Mouse (Mus musculus) thymus, postnatal 4 days (tissue): Measurements from ENCODE around the gene Fam214a.

Source experiments
- DNase-seq: peaks from one replicate; pipeline ENCODE4 v3.0.0; 2021

Fam214a gene

DNA sequence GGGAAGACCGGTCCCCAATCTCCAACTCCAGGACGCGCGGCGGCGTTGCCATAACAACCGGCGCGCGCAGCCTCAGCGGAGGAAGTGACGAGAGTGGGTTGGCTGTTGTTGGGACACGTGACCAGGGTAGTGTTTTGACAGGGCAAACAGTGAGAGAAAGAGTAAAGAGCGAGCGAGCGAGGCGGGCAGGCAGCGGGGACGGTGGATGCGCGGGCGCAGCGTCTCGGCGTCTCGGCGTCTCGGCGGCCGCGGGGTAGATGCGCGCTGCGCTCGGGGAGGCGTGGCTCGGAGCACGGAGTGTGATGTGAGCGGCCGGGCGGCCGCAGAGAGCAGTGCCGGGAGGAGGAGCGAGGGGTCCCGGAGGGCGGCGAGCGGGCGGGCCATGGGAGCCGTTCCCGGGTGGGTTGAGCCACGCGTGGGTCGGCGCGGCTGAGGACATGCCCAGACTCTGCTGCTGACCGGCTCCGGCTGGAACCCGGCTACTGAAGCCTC lies at the start of gene Fam214a:
Gene Fam214a (plus strand): TSS at position 129 of the 492 bp plus-strand sequence.
- DNase-seq, result peak; percentile 91

DNA sequence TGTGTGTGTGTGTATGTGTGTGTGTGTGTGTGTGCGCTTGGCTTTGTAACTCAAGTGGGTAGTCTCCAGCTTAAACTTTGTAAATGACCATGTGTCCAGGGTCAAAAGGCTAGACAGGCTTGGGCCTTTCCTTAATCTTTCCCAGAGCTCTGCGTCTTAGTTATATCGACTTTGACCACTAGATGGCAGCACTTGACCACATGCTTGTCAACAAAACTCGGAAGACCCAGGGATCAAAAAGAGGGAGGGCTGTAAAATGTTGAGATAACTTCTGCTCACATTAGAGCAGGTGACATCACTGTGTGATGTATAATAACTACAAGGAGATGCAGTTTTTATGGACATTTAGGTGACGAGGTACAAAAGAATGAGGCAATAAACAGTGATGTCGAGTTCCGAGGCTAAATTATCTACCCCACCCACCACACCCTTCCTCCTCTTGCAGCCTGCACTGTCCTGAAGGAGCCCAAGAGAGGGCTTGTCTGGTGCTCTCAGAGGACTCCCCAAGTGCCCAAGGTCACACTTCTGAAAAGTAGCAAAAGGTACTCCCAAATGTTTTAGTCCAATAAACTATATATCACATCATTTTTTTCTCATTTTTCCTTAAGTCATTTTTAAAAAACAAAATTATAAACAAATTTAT lies 47.7 kb upstream of the Fam214a start:
- peak; percentile 69 for DNase-seq

- peak; percentile 22 for DNase-seq
Measured at GRCm38 (mm10) chr9:74906951-74907350, 45.7 kb upstream of the Fam214a start.

DNA sequence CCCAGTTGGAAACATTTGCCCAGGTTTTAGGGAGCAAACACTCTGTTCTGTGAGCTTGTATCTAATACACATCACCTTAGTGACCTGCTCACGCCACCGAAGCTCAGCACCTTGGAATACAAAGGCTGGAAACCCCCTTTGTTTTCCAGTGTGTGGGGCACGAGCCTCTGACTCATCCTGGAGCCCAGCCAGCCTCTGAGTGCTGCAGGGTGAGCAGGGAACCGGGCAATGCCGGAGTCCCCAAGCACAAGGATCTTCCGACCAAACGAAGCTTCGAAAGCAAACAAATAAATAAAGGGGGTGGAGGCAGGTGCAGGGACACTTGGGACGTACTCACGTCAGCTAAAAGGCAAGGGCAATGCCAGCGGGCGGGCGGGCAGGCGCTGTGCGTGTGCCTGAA lies 43.4 kb upstream of the Fam214a start:
- no peak for DNase-seq

GRCm38 (mm10) chr9:74910226-74910759 lies 42.4 kb upstream of the Fam214a start:
- no peak for DNase-seq

DNA sequence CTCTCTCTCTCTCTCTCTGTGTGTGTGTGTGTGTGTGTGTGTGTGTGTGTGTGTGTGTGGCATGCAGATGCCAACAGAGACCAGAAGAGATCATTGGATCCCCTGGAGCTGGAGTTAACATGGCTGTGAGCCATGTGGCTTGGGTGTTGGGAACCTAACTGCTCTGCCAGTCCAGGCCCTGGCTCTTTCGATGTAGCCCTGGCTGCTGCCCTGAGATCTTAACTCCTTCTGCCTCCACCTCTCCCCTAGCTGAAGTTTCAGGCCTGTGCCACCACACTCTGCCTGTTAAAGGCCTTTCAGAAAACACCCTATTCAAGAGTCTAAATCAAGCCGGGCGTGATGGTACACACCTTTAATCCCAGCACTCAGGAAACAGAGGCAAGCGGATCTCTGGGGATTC lies 41.3 kb upstream of the Fam214a start:
- DNase-seq, result no peak

DNA sequence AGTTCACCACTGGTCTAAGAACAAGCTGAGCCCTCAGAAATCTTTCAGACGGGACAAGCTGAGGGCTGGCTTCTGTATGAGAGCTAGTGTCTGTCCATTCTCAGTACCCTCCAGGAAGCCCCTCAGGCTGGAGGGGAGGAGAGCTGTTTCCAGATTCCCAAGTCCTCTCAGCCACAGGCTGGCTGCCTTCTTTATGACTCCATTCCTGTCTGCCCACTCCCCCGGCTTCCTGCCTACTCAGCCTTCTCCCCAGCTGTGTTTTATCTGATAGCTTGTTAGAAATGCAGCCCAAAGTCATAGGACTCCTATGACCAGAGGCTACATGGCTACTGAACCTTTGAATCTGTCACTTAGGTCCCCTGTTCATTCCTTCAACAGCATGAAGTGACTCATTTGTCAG lies 40.8 kb upstream of the Fam214a start:
- DNase-seq, result no peak

- no peak for DNase-seq
Measured at GRCm38 (mm10) chr9:74912619-74913376, 39.9 kb upstream of the Fam214a start.

DNA sequence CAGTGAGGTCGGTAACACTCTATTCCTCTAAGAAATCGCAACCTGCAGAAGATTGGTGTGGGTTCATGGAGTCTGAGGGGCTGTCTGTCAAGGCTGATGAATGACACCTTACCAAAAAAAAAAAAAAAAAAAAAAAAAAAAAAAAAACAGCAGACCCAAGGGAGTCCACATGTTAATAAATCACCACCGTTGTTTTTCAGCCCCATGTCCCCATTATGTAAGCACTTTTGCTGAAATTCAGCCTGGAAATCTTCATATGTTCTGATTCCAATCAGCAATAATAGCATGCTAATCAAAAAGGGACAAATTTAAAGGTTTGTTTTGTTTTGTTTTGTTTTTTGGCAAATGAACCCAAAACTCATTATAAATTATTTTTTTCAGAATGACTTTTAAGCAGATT lies 37.1 kb upstream of the Fam214a start:
- DNase-seq, result no peak

GRCm38 (mm10) chr9:74920450-74920849 lies 32.2 kb upstream of the Fam214a start:
- no peak for DNase-seq

GRCm38 (mm10) chr9:74921422-74921821 lies 31.3 kb upstream of the Fam214a start:
- no peak for DNase-seq

- no peak for DNase-seq
Measured at GRCm38 (mm10) chr9:74922884-74923283, 29.8 kb upstream of the Fam214a start.

DNA sequence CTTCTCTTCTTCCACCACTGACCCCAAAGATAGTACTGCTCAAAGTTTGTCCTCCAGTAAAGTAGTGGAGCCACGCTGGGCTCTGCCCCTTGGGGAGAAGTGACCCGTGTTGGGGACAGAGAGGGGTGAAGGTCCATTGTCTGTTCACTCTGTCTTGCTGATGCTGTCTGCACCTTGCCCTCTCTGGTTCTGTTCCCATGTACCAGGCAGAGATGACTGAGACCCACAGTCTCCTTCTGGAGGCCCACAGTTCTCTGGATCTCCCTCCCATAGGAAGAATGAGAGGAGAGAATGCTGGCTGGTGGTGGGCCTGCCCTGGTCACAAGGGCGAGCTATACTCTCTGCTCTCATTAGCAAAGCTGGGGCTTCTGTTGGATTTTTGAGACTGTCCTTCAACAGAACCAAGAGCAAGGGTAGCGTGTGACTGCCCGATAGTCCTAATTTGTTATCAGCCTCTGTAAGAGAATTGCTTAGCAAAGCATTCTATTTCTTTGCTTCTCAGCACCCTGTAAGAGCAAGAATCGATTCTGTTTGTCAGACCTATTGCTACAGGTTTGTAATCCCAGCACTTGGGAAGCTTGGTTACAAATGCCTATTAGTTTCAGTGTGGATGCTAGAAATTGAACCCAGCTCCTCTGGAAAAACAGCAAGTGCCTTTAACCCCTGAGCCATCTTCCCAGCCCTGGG lies 29.2 kb upstream of the Fam214a start:
- no peak for DNase-seq

DNA sequence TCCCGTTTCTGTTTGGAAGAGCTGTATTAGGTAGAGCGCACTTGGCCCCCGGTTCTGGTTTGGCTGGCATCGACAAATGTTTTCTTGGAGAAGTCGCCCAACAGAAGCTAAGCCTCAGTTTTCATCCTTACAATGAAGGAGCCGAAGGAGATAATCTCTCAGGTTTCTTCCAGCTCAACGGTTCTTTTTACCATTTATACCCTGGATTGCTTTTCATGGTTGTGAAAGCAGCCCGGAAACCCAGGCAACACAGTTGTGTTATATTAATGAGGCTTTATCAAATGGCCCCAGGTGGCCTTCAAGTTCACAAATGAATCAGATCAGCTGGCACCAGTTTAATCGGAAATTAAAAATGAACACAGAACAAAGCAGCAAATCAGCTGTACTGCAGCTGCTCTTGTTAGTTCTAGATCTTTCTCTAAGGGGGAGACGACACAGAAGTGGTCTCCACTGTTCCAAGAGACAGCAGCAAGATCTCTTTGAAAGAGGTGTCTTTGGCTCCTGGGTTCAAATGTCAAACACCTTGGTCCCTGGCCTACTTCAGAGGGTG lies 27.4 kb upstream of the Fam214a start:
- DNase-seq, result no peak

- no peak for DNase-seq
Measured at GRCm38 (mm10) chr9:74929981-74930423, 22.7 kb upstream of the Fam214a start.

GRCm38 (mm10) chr9:74930653-74931052 lies 22.0 kb upstream of the Fam214a start:
- DNase-seq, result no peak

DNA sequence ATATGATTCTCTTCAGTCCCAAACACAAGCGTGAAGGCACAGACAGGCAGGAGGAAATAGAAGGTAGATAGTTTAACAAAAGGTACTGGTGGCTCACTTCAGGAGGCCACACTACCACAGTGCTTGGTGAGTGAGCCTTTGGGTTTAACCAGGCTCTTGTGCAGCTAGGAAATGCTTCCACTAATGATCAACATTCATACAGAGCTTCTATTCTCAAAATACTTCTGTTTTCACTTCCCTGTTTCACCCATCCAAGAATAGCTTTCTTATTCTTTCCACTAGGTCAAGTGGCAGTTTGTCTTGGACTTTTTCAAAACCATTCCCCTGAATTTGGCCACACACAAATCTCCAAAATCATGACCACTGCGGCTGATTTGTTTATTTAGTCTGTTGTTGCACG lies 17.4 kb upstream of the Fam214a start:
- no peak for DNase-seq

DNA sequence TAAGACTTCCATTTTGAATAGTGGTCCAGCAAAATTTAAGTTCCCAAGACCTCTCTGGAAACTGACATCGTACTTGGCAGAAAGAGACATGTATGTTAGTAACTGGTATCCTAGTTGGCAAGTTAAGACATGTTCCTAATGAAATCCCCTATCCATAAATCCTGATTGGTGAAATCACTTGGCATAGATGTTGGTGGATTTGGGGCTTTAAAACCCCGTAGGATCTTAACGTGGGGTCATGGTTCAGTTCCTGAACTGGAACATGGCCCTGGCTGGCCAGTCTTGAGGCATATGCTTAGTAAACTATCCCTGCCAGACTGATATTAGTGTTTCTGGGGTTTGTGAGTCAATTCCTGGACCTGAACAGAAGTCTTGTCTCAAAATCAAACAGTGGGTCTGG lies 14.9 kb upstream of the Fam214a start:
- no peak for DNase-seq

DNA sequence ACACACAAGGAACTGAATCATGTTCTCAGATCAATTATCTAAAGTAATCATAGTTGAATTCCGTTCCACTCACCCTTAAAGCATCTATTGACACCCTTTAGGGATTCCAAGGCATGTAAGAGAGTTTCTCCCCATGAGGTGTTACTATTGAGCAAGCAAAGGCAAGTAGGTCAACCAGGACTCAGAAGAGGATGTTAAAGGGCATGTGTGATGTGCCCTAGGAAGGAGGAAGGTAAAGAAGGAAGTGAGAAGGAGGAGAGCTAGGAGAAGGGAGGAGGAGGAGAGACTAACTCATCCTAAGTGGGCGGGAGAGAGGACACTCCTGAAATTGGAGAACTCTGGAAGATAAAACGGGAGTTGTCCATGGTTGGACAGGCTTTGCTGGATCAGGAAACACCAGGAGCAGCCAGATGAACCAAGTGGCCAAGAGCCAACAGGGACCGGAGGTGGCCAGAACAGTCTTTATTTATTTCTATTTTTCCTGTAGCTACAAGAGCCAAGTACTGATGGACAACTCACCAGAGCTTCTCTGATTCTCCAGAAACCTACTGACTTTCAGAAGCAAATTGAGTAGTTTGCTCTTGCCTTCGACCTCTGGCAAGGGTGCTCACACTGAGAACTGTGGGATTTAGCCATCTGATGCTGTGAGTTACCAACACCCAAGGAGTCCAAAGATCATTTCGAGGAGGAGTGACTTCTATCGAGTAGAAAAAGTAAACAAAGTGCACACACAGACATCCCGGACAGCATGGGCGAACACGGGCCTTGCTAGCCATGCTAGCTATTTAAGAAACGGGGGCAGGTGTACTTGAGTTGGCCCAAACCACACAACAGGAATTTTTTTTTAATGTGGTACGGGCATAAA lies 13.8 kb upstream of the Fam214a start:
- DNase-seq, result no peak

- no peak for DNase-seq
Measured at GRCm38 (mm10) chr9:74946713-74947402, 5.8 kb upstream of the Fam214a start.

GRCm38 (mm10) chr9:74951491-74951890 lies 1.2 kb upstream of the Fam214a start:
- DNase-seq, result peak; percentile 34

DNA sequence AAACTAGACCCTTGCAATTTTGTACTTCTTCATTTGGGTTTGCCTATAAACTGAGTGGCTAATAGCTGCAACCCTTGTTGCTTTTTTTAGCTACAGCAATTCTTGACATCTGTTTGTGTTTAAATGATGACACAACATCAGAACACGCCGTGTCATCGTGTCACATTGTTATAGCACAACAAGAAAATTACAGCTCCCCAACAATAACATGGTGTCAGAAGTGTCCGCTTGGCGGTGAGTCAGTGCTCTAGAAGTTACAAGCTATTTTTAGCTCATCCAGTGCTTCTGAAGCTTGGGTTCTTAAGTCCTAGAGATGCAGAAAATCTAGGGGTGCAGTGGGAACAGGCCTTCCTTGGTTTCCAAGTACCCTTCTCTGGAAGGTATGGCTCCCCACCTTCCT lies 578 bp upstream of the Fam214a start:
- no peak for DNase-seq
